ENCODE assay signal across 9 mouse cellular contexts in the genomic region with DNA sequence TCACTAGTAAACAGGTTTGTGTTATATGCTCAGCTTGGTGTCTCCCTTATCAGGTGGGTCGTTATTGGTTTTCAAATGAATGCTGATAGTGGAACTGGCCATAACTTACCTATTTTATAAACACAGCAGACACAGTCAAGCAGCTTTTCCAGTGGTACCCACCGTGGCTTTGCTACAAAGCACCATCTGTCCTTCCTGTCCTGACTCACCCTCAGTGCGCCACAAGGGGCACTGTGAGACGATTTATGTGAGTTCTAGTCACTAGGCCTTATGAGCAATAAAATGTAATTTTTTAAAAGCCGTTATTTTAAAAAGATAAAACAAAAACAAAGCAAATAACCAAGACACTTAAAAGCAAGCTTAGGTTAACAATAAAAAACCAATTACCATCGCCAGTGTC. TPM values are rescaled to one million over a fixed set of nuclear protein-coding genes. Genes with fewer than 3 reads are reported as not detected.
DNase-seq lines count a peak whose midpoint lies in the region; ATAC-seq and TF ChIP-seq lines count a peak whose summit lies in the region.
"Had no signal": no experiment of that assay in that cellular context is flagged by ENCODE, and none has a peak within 500 bp of the region (broad histone marks: within the 10 kb centered on the region; RNA-seq: fewer than 3 reads in every experiment).

No protein-coding gene starts in this region.

- WGBS in kidney, embryonic 14.5 days, result 55% methylated on average over 6 of the region's 6 CpGs
- 62% methylated on average over 6 of the region's 6 CpGs for WGBS in thymus, adult 2 months

- TF ChIP-seq POLR2A in thymus, adult 2 months (IDR thresholded peaks at IDR 0.05; ENCODE audit: control insufficient read depth, extremely low read depth, insufficient read depth, low read length, poor library complexity), result no peak

- no peak overlapping the region for H3K27ac ChIP-seq in kidney, embryonic 14.5 days (ENCODE audit: low read depth, low read length)
- no peak overlapping the region for H3K27ac ChIP-seq in thymus, adult 2 months (ENCODE audit: control insufficient read depth, insufficient read depth, low read length)
- H3K27ac ChIP-seq: lung, embryonic 15.5 days had no signal

- no peak for ATAC-seq in kidney, embryonic 14.5 days (ENCODE audit: low FRiP score, low TSS enrichment)

- H3K36me3 ChIP-seq in kidney, embryonic 14.5 days (ENCODE audit: control insufficient read depth, insufficient read depth, low read length), result no peaks in the 10 kb centered on the region
- H3K36me3 ChIP-seq in thymus, adult 2 months (ENCODE audit: control insufficient read depth, insufficient read depth, low read length), result no peaks in the 10 kb centered on the region
- H3K36me3 ChIP-seq: lung, embryonic 15.5 days had no signal

- no peaks in the 10 kb centered on the region for H3K9me3 ChIP-seq in kidney, embryonic 14.5 days (ENCODE audit: control insufficient read depth, low read length)
- H3K9me3 ChIP-seq: lung, embryonic 15.5 days had no signal

- H3K27me3 ChIP-seq in kidney, embryonic 14.5 days (ENCODE audit: control insufficient read depth, insufficient read depth, low read length), result no peaks in the 10 kb centered on the region
- no peaks in the 10 kb centered on the region for H3K27me3 ChIP-seq in thymus, adult 2 months (ENCODE audit: control insufficient read depth, insufficient read depth, low read length)
- H3K27me3 ChIP-seq: lung, embryonic 15.5 days had no signal

- no peak for TF ChIP-seq CTCF in thymus, adult 2 months (IDR thresholded peaks at IDR 0.05; ENCODE audit: borderline replicate concordance, control insufficient read depth, extremely low read depth, insufficient read depth, low read length, poor library complexity)

- DNase-seq in kidney, adult 9 months, result peak; percentile 10
- peak; percentile 18 for DNase-seq in thymus, adult 2 months
- no peak for DNase-seq in thymus, postnatal 10 days (ENCODE audit: low spot score in 2 of 2)
- peak; percentile 30 for DNase-seq in embryo, embryonic 10.5 days (ENCODE audit: low spot score)
- DNase-seq in gastrocnemius, adult 8-10 months (ENCODE audit: low spot score in 2 of 2), result no peak
- DNase-seq in Muller cell, postnatal 12 days (ENCODE audit: inconsistent ontology term), result no peak
- DNase-seq: kidney, postnatal 10 days had no signal

- no peak overlapping the region for H3K4me3 ChIP-seq in kidney, embryonic 14.5 days (ENCODE audit: low read length)
- no peak overlapping the region for H3K4me3 ChIP-seq in thymus, adult 2 months (ENCODE audit: control insufficient read depth, insufficient read depth, low read length)
- H3K4me3 ChIP-seq: lung, embryonic 15.5 days had no signal

- no peak overlapping the region for H3K9ac ChIP-seq in kidney, embryonic 14.5 days (ENCODE audit: low read depth, low read length)
- H3K9ac ChIP-seq: lung, embryonic 15.5 days had no signal

- no peak overlapping the region for H3K4me2 ChIP-seq in kidney, embryonic 14.5 days (replicated peaks; ENCODE audit: low read depth, low read length)
- H3K4me2 ChIP-seq: lung, embryonic 15.5 days had no signal

- H3K4me1 ChIP-seq in kidney, embryonic 14.5 days (ENCODE audit: control insufficient read depth, insufficient read depth, low read length), result 0 out of 2 replicates have a peak, but pooled peaks cover 6% of the 10 kb centered on the region
- H3K4me1 ChIP-seq in thymus, adult 2 months (replicated peaks; ENCODE audit: control insufficient read depth, insufficient read depth, low read length), result peaks cover 2% of the 10 kb centered on the region; the same call in 1 of the 2 replicates

RNA-seq across cellular contexts. Expression of gene Tmem144, which starts 13.8 kb away (rescaled TPM):
- 4.7 and 5.4 TPM in 2 replicates for polyA plus RNA-seq in kidney, embryonic 14.5 days (2014; fragmentation: Nextera tagmentation; extraction: Ambion mirVana)
- polyA plus RNA-seq in thymus, adult 2 months (2012; rRNA removed), result 0.38 and 1.4 TPM in 2 replicates
- 1 to 10 TPM in 3 of 4 experiments, under 1 TPM in 1; 0.97 to 1.8 (median 1.4) TPM for total RNA-seq in gastrocnemius, adult 8-10 months (2022)

RNA-seq across cellular contexts. Expression of gene Fam198b, which starts 45.6 kb away (rescaled TPM):
- 8.3 and 10.7 TPM in 2 replicates for polyA plus RNA-seq in kidney, embryonic 14.5 days (2014; fragmentation: Nextera tagmentation; extraction: Ambion mirVana)
- 1.3 and 1.5 TPM in 2 replicates for polyA plus RNA-seq in thymus, adult 2 months (2012; rRNA removed)
- 1 to 10 TPM; 3.9 to 8.0 (median 6.7) TPM for total RNA-seq in gastrocnemius, adult 8-10 months (2022)

Comparison
In these comparisons a context has a peak if more than half of its experiments do, and no peak if none do; other contexts are left out.
1. DNase-seq: peak in kidney, adult 9 months (single experiment), thymus, adult 2 months (single experiment) and embryo, embryonic 10.5 days (single experiment); none in thymus, postnatal 10 days (0 of 2), gastrocnemius, adult 8-10 months (0 of 2) and Muller cell, postnatal 12 days (single experiment).